Mouse (Mus musculus) gastrocnemius, postnatal 10 days (tissue): Measurements from ENCODE around the gene Cd320. TPM values are rescaled to one million over a fixed set of nuclear protein-coding genes. Genes with fewer than 3 reads are reported as not detected.
"Not testable (repeated sequence)": the region's sequence is repeated elsewhere in the genome, so short reads cannot be mapped to it uniquely, and the experiment has no call there.

Experiments
- DNase-seq: peaks from one replicate; pipeline ENCODE4 v3.0.0; 2021; ENCODE audit warnings: mixed read lengths
- microRNA-seq, 2 experiments: library from miRNA; unstranded; fragments of <30 nt; microRNA quantifications; one replicate each; pipeline ENCODE4 v1.2.0; 2021
- total RNA-seq, 2 experiments: library from RNA; stranded (reverse); gene quantifications; 2 replicates each; pipeline ENCODE4 v1.2.3; 2021

Gene Cd320
- total RNA-seq, 2 experiments from 2014 or later, result 15.0 to 16.5 TPM

- DNase-seq, result not testable (repeated sequence)
These were observed 55.3 kb downstream of the Cd320 start for GRCm38 (mm10) chr17:33898193-33898592.

Small RNA genes lying within 50 kb of the gene (microRNA-seq; reads per million reads assigned to microRNA genes)
- 0 reads per million in 2 experiments for gene Gm27740

Other genes with a start within 250 kb of the Cd320 start
- 10 to 100 TPM; 18.1 to 21.5 TPM for gene Zfp414, start 214.0 kb upstream of the Cd320 start, total RNA-seq
- under 1 TPM; 0.40 to 0.54 TPM for gene Pram1, start 205.0 kb upstream of the Cd320 start, total RNA-seq
- 100 to 1,000 TPM in 1 of 2 experiments, 10 to 100 TPM in 1; 85.1 to 108 TPM for gene Hnrnpm, start 156.2 kb upstream of the Cd320 start, total RNA-seq
- 10 to 100 TPM; 73.2 to 77.9 TPM for gene March2, start 124.4 kb upstream of the Cd320 start, total RNA-seq
- gene Rab11b, start 82.6 kb upstream of the Cd320 start, total RNA-seq, result 100 to 1,000 TPM; 166 to 186 TPM
- gene Angptl4, start 61.3 kb upstream of the Cd320 start, total RNA-seq, result 10 to 100 TPM; 22.7 to 36.0 TPM
- 10 to 100 TPM; 27.6 to 33.3 TPM for gene Kank3, start 32.6 kb upstream of the Cd320 start, total RNA-seq
- 1,000 to 10,000 TPM; 1,176 to 1,238 TPM for gene Rps28, start 18.5 kb upstream of the Cd320 start, total RNA-seq
- gene Ndufa7, start 18.5 kb upstream of the Cd320 start, total RNA-seq, result 100 to 1,000 TPM; 322 to 360 TPM
- gene Gm7029, start 30.7 kb downstream of the Cd320 start, total RNA-seq, result not detected
- 10 to 100 TPM in 1 of 2 experiments, 1 to 10 TPM in 1; 8.0 to 10.6 TPM for gene Kifc1, start 47.6 kb downstream of the Cd320 start, total RNA-seq
- not detected for gene Platr17, start 62.0 kb downstream of the Cd320 start, total RNA-seq
- 10 to 100 TPM; 12.1 to 13.5 TPM for gene Daxx, start 66.3 kb downstream of the Cd320 start, total RNA-seq
- gene Tapbp, start 72.8 kb downstream of the Cd320 start, total RNA-seq, result 10 to 100 TPM; 40.7 to 41.3 TPM
- 10 to 100 TPM; 18.9 to 21.9 TPM for gene Zbtb22, start 72.8 kb downstream of the Cd320 start, total RNA-seq
- gene Rgl2, start 86.5 kb downstream of the Cd320 start, total RNA-seq, result 10 to 100 TPM; 29.3 to 40.2 TPM
- 10 to 100 TPM; 65.3 to 67.0 TPM for gene Pfdn6, start 97.3 kb downstream of the Cd320 start, total RNA-seq
- gene Wdr46, start 97.6 kb downstream of the Cd320 start, total RNA-seq, result 10 to 100 TPM; 15.7 TPM
- gene B3galt4, start 108.4 kb downstream of the Cd320 start, total RNA-seq, result 1 to 10 TPM; 2.3 to 2.6 TPM
- 10 to 100 TPM; 30.3 to 33.2 TPM for gene Vps52, start 112.7 kb downstream of the Cd320 start, total RNA-seq
- gene Rps18, start 112.9 kb downstream of the Cd320 start, total RNA-seq, result 100 to 1,000 TPM; 649 to 675 TPM
- 10 to 100 TPM; 38.9 to 46.7 TPM for gene H2-K1, start 157.3 kb downstream of the Cd320 start, total RNA-seq
- gene Ring1, start 181.6 kb downstream of the Cd320 start, total RNA-seq, result 10 to 100 TPM; 13.4 to 18.0 TPM
- gene H2-Ke6, start 185.0 kb downstream of the Cd320 start, total RNA-seq, result 10 to 100 TPM; 50.5 to 63.2 TPM
- 10 to 100 TPM; 64.1 to 75.4 TPM for gene Slc39a7, start 188.6 kb downstream of the Cd320 start, total RNA-seq
- 10 to 100 TPM; 40.7 to 43.1 TPM for gene Rxrb, start 188.7 kb downstream of the Cd320 start, total RNA-seq
- gene Col11a2, start 196.3 kb downstream of the Cd320 start, total RNA-seq, result 100 to 1,000 TPM in 1 of 2 experiments, 10 to 100 TPM in 1; 72.0 to 106 TPM
- not detected for gene H2-Oa, start 249.2 kb downstream of the Cd320 start, total RNA-seq